Mouse (Mus musculus) ovary, postnatal 14 days (tissue): ENCODE results near the gene Olfr213.
"Not testable (repeated sequence)": the region's sequence is repeated elsewhere in the genome, so short reads cannot be mapped to it uniquely, and the experiment has no call there.

Source experiments
- DNase-seq: peaks from one replicate; pipeline ENCODE4 v3.0.0; 2022; ENCODE audit warnings: low spot score

Gene Olfr213

GRCm38 (mm10) chr6:116538156-116538555, at the start of gene Olfr213:
Gene Olfr213, plus strand, starts transcription at chr6:116538456.
- no peak for DNase-seq

- no peak for DNase-seq
These were observed 49.5 kb upstream of the Olfr213 start, which contains the start of gene Olfr211 for GRCm38 (mm10) chr6:116488791-116489190. Gene Olfr211, plus strand, starts transcription at chr6:116489091.

GRCm38 (mm10) chr6:116493742-116494141, 44.5 kb upstream of the Olfr213 start:
- DNase-seq: no peak

- DNase-seq: no peak
These were observed 42.3 kb upstream of the Olfr213 start for GRCm38 (mm10) chr6:116495960-116496359.

GRCm38 (mm10) chr6:116506302-116507003, 31.8 kb upstream of the Olfr213 start, which contains the start of gene Olfr212:
Gene Olfr212, plus strand, starts transcription at chr6:116506516.
- not testable (repeated sequence) for DNase-seq

- no peak for DNase-seq
These were observed 23.4 kb upstream of the Olfr213 start for GRCm38 (mm10) chr6:116514832-116515231.

- DNase-seq: no peak
These were observed 4.2 kb downstream of the Olfr213 start for GRCm38 (mm10) chr6:116542500-116542899.

- not testable (repeated sequence) for DNase-seq
These were observed 12.6 kb downstream of the Olfr213 start, which contains the start of gene Gm5580 for GRCm38 (mm10) chr6:116550841-116551240. Gene Gm5580, plus strand, starts transcription at chr6:116551141.

- no peak for DNase-seq
These were observed 15.7 kb downstream of the Olfr213 start, which contains the start of gene Olfr214 for GRCm38 (mm10) chr6:116553935-116554334. Gene Olfr214, plus strand, starts transcription at chr6:116554235.

- no peak for DNase-seq
These were observed 16.7 kb downstream of the Olfr213 start for GRCm38 (mm10) chr6:116554952-116555351.

GRCm38 (mm10) chr6:116569834-116570233, 31.6 kb downstream of the Olfr213 start:
- peak; percentile 21 for DNase-seq

- no peak for DNase-seq
These were observed 45.8 kb downstream of the Olfr213 start, which contains the start of gene Olfr215 for GRCm38 (mm10) chr6:116584095-116584494. Gene Olfr215, minus strand, starts transcription at chr6:116584195.
